Mouse (Mus musculus): ENCODE measurements at regions not wholly inside any gene's neighbourhood (a gene's known extent, or its start where the extent isn't known, plus 50 kb on each side); places are given as distances from the start of the nearest gene placed in this dataset.

DNA sequence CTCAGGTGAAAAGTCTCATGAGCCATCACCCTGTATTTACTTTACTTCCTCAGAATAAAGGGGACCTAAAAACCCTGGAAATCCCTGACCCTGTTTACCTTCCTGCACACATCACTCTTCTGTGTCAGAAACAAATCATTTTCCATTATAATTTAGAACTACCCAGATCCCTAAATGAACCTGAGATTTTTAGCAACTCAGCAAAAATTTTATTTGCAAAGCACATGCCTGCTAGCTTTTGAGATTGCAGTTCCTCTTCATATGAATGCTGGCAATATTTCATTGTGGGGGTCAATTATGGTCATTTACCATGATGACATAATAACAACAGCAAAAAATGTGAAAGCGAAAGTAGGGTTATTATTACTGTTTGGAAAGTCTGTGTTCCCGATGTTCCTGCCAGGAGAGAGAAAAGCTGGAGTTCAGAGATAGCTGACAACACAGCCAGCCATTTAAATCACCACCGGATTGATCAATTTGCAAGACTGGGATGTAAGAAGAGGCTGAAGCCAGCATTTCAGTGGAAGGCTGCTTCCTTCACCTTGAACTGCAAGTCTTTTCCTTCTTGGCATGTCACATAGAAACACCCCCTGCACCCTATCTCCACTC, 476.5 kb downstream of the Tmem161b start:
- TF ChIP-seq CTCF (IDR thresholded peaks at IDR 0.05; ENCODE audit: low read depth) (no peak), EP300 (IDR thresholded peaks at IDR 0.05; ENCODE audit: low read depth) (no peak)

All from liver, postnatal 0 days (tissue).